Mouse (Mus musculus) liver, embryonic 15.5 days (tissue): Measurements from ENCODE around the gene Aars2. TPM values are rescaled to one million over a fixed set of nuclear protein-coding genes. Genes with fewer than 3 reads are reported as not detected.

Experiments used
- polyA plus RNA-seq: library from polyadenylated mRNA; unstranded; fragments of >200 nt; fragmentation: Nextera tagmentation; extraction: Ambion mirVana; gene quantifications from 2 replicates; pipeline ENCODE4 v1.2.1, GENCODE M21; 2015

The Aars2 gene
- polyA plus RNA-seq, 1 experiment from 2014 or later: 6.2 TPM

Other genes with a start within 250 kb of the Aars2 start
- 24.4 and 27.8 TPM in 2 replicates for gene Cdc5l, start 73.1 kb upstream of the Aars2 start, polyA plus RNA-seq
- 0.13 and 0.18 TPM in 2 replicates for gene Spats1, start 31.4 kb upstream of the Aars2 start, polyA plus RNA-seq
- gene Tcte1, start 16.6 kb downstream of the Aars2 start, polyA plus RNA-seq: 0.05 TPM in 1 of 2 replicates, not detected in the other
- 0.07 and 0.10 TPM in 2 replicates for gene Tmem151b, start 42.8 kb downstream of the Aars2 start, polyA plus RNA-seq
- gene Nfkbie, start 48.9 kb downstream of the Aars2 start, polyA plus RNA-seq: 1.2 and 1.6 TPM in 2 replicates
- gene Slc35b2, start 57.0 kb downstream of the Aars2 start, polyA plus RNA-seq: 52.1 and 59.8 TPM in 2 replicates
- 577 and 585 TPM in 2 replicates for gene Hsp90ab1, start 66.4 kb downstream of the Aars2 start, polyA plus RNA-seq
- gene Slc29a1, start 92.8 kb downstream of the Aars2 start, polyA plus RNA-seq: 175 and 180 TPM in 2 replicates
- 0.54 and 1.1 TPM in 2 replicates for gene Mymx, start 95.3 kb downstream of the Aars2 start, polyA plus RNA-seq
- 0.21 and 0.25 TPM in 2 replicates for gene Capn11, start 152.5 kb downstream of the Aars2 start, polyA plus RNA-seq
- 111 and 115 TPM in 2 replicates for gene Mrpl14, start 179.5 kb downstream of the Aars2 start, polyA plus RNA-seq
- 8.6 and 9.6 TPM in 2 replicates for gene Tmem63b, start 180.1 kb downstream of the Aars2 start, polyA plus RNA-seq
- 0.25 TPM in 1 of 2 replicates, not detected in the other for gene 1600014C23Rik, start 227.0 kb downstream of the Aars2 start, polyA plus RNA-seq